Mouse (Mus musculus) thymus, postnatal 36 days (tissue): ENCODE data around the gene Atp7a.
A peak's percentile ranks its signal among the peaks of the same experiment; 100 is the strongest.
"Not testable (repeated sequence)": the region's sequence is repeated elsewhere in the genome, so short reads cannot be mapped to it uniquely, and the experiment has no call there.

ENCODE experiments used
- DNase-seq, 2 experiments: peaks; one replicate each; pipeline ENCODE4 v3.0.0; 2022; ENCODE audit warnings: mixed read lengths in 2 of 2

Gene Atp7a

DNA sequence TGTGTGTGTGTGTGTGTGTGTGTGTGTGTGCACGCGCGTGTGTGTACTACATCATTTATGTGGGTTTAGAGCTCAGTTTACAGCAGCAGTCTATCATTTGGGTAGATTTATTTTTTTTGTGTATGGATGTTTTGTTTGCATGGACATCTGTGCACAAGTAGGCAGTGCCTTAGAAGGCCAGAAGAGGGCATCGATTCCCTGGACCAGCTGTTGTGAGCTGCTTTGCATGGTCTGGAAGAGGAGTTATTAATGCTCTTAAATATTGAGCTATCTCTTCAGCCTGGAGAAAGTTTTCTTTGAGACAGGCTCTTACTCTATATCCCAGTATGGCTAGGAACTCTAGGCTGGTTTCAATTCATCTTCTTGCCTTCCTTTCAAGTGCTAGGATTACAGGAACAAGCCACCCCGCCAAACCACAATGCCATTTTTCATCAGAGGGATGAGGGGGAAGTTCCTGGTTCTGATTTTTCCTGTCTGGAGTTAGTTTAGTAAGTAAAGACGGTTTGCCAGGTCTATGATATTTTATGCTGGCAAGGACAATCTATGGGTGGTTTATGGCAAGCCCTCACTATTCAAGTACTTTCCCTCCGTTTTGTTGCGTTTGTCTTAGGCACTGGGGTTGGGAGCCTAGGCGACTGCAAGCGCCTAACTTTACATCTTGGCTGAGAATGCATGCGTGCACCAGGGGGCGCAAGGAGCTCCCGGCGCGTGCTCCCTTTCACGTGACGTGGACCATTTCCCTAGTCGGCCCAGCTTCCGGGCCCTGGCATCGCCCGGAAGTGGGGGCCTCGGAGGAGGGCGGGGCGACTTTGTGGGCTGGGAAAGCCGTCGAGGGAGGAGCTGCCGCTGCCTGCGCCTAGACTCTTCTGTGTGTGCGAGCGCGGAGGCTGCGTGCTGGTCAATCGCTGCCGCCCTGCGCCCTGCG lies at the start of gene Atp7a:
Atp7a (plus strand) TSS at position 859 of the 925 bp plus-strand sequence.
- peak; percentile 91 to 93 for DNase-seq

DNA sequence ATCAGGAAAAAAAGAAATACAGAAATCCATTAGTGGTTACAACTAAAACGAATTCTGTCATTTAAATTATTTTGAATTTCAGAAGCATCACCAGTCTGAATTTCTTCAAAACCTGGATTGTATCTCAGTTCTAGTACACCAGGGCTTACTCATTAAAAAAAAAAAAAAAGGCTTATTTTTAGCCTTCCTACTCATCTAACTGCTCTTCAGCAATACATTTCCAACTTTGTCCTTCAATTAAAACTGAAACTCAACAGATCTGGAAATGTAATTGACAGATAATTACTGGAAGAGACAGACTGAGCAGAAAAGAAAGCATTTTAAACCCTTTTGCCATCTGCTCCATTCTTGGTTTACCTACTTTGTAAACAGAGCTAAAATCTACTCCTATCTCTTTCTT lies 25.5 kb upstream of the Atp7a start:
- no peak for DNase-seq

GRCm38 (mm10) chrX:106010762-106011161 lies 16.3 kb upstream of the Atp7a start:
- no peak for DNase-seq

- DNase-seq, result peak; percentile 78 to 86
Measured at GRCm38 (mm10) chrX:106011465-106012159, 15.5 kb upstream of the Atp7a start, which contains the start of gene Magt1. Gene Magt1, minus strand, starts transcription at chrX:106011906.

GRCm38 (mm10) chrX:106012559-106012958 lies 14.5 kb upstream of the Atp7a start:
- DNase-seq, result no peak

DNA sequence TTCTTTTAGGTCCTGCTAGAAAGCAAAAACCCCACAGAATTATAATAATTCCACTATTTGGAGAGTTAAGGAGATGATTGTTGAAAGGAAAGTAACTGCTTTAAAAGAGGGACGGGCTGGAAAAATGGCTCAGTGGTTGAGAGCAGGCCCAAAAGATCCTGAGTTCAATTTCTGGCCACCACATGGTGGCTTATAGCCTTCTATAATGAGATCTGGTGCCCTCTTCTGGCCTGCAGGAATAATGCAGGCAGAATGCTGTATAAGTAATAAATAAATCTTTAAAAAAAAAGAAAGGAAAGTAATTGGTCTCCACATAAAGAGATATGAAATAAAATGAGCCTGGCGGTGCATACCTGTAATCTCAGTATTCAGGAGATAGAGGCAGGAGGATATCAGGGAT lies 13.9 kb upstream of the Atp7a start:
- peak; percentile 16 to 25 for DNase-seq

GRCm38 (mm10) chrX:106014741-106015377 lies 12.2 kb upstream of the Atp7a start:
- DNase-seq, result not testable (repeated sequence)

DNA sequence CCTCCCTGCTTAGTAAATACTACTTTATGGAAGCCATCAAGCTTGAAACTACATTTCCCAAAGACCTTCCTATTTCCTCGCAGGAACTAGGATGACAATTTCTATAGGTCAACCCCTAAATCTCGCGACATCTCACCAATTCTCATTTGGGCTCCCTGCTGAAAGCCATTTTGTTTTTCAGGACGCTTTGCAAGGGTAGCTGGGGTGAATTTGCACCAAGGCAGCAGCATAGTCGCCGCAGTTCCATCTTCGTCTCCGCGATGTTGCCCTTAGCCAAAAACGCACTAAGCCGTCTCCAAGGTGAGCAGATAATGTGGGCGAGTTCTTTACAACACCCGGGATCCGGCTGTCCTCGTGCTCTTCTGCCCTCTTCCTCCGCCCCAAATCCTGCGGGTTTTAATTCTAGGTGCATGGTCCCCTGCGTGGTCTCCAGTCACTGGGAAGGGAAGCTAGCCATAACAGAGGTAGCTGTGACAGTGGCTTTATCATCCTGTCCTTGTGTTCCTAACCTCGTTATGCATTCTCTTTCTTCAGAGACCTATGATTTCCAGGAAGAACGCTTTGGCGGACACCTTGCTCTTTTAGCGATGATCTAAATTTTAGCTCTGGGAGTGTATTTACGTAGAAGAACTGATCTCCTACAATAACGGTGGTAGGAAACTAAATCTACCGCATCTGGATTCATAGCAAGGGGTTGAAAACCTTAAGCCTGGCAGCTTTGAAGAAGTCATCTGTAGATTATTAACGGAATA lies 11.3 kb upstream of the Atp7a start, which contains the start of gene Cox7b:
Cox7b (plus strand) TSS at position 130 of the 752 bp plus-strand sequence.
- peak; percentile 61 to 71 for DNase-seq

GRCm38 (mm10) chrX:106017102-106017501 lies 10.0 kb upstream of the Atp7a start:
- DNase-seq, result no peak

GRCm38 (mm10) chrX:106017516-106017915 lies 9.6 kb upstream of the Atp7a start:
- DNase-seq, result no peak

- no peak for DNase-seq
Measured at GRCm38 (mm10) chrX:106027343-106027674, 233 bp downstream of the Atp7a start.

DNA sequence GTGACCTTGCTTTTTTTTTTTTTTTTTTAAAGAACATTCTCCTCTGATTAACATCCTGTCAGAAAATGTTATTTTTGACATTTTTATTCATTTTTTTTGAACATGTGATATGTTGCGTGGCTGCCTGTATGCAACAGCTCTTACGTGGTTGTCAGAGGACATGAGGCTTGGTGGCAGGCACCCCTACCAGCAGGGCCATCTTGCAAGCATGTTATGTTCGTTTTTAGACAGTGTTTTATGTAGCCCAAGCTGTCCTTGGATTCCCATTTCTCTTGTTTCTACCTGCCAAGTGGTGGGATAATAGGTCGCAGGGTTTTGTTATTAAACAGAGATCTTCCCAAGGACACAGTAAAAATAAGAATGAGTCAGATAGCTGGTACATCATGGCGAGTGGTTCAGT lies 3.1 kb downstream of the Atp7a start:
- DNase-seq, result no peak

DNA sequence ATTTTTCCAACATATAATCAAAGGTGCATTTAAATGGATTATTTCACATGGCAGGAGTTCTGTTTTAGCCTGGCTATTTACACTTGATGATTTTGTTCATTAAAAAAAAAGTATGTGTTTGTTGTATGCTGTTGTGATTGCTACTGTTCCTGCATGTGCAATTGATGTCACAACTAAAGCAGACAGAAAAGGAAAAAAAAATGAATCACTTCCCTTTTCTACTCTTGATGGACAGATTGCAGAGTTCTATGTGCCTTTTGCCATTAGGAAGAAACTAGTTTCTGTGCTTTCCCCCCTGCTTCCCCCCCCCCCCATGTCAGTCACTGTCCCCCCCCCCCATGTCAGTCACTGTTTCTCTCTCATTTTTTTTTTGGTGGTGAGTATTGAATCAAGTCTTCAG lies 4.0 kb downstream of the Atp7a start:
- DNase-seq, result no peak

GRCm38 (mm10) chrX:106035727-106036126 lies 8.7 kb downstream of the Atp7a start:
- no peak for DNase-seq

- no peak for DNase-seq
Measured at GRCm38 (mm10) chrX:106037185-106037752, 10.2 kb downstream of the Atp7a start.

- DNase-seq, result no peak
Measured at GRCm38 (mm10) chrX:106043863-106044617, 17.0 kb downstream of the Atp7a start.

GRCm38 (mm10) chrX:106045455-106045854 lies 18.4 kb downstream of the Atp7a start:
- no peak for DNase-seq

DNA sequence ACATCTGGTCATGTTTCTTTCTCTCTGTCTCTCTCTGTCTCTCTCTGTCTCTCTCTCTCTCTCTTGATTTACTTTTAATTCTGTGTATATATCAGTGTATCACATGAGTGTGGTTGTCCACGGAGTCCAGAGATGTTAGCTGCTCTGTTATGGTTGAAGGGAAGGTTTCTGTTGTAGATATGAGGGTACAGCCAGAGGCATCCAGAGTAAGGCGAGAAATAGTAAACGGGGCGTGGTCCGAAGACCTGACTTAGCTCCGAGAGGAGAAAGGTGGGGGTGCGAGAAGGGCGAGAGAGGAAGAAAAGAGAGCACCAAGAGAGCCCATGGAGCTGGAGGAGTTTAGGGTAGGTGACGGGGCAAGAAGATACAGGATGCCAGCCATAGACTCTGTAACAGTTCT lies 18.9 kb downstream of the Atp7a start:
- DNase-seq, result no peak

DNA sequence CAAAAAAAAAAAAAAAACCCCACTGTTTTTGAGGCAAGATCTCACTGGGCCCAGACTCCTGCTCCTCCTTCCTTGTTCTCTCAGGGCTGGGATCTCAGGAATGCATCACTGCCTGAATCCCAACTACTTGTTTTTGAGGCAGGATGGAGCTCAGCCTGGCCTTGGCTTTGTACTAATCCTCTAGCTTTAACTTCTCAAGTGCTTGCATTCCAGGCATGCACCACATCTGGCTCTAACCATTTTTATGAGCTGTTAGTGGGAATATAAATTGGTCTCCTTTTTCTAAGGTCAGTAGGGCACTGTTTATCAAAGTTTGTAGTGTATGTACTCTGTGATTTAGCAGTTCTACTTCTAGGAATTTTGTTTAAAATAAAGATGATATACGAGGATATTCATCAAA lies 21.1 kb downstream of the Atp7a start:
- no peak for DNase-seq

DNA sequence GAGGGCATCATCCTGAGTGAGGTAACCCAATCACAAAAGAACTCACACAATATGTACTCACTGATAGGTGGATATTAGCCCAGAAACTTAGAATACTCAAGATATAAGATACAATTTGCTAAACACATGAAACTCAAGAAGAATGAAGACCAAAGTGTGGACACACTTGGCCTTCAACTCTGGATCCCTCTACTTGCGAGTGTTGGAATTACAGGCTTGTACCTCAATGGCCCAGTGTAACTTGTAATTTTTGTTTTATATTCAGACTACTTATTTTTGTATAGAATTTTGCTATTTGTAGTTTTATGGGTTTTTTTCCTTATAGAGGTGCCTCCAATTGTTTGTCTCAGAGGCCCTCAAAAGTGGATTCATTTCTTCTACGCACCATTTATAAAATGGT lies 50.8 kb downstream of the Atp7a start:
- not testable (repeated sequence) for DNase-seq

DNA sequence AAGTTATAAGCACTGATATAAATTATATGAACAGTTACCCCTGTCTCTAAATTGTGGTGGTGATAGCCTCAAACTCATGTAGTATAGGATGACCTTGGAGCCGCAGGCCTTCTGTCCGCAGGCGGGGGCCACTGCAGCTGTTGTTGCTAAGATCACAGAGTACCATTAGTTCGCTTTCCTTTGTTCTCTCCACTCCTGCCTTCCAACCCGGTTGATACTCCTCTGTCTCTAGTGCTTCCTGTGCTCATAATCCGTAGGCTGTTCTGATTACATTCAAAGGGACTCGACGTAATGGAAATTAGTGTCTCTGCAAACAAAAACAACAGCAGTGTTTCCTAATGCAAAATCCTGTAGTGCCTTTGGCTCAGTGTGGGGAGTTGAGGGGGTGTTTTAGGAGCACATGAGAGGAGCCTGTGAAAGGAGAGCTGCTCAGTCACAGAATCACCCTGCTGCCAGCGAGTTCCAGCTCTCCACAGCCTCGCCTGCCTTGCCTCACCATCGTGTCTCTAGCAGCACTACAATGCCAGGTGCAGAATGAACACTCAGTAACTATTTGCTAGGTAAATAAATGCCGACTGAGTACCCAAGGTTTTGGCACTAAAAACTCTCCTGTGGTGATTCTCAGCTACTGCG lies 53.9 kb downstream of the Atp7a start:
- no peak for DNase-seq
